Mouse (Mus musculus) liver, postnatal 0 days (tissue): Measurements from ENCODE around the gene Il21r. TPM values are rescaled to one million over a fixed set of nuclear protein-coding genes. Genes with fewer than 3 reads are reported as not detected.

Experiments
- ATAC-seq: fragments of 200-750 bp; cut with Nextera tagmentation; 2 replicates; pipeline ENCODE4 v1.8.0; 2017; ENCODE audit warnings: mild to moderate bottlenecking, moderate library complexity
- DNase-seq: peaks from one replicate; pipeline ENCODE4 v3.0.0-alpha.2; 2016
- H3K27ac ChIP-seq: fragments of 300-500 bp; sonication (generic); 2 replicates; pipeline ENCODE4 v1.5.1; 2014; ENCODE audit warnings: antibody characterized with exemption, moderate library complexity, mild to moderate bottlenecking, low read depth
- H3K27me3 ChIP-seq: fragments of 300-500 bp; sonication (generic); 2 replicates; pipeline ENCODE4 v1.6.1; 2014; ENCODE audit warnings: low read length, control low read depth, mixed read lengths; ENCODE audit not compliant: insufficient read depth
- H3K36me3 ChIP-seq: fragments of 300-500 bp; sonication (generic); replicated peaks from 2 replicates; pipeline ENCODE4 v1.6.1; 2014; ENCODE audit warnings: mild to moderate bottlenecking, control low read depth, low read length, moderate library complexity, mixed read lengths; ENCODE audit not compliant: insufficient read depth
- H3K4me1 ChIP-seq: fragments of 300-500 bp; sonication (generic); 2 replicates; pipeline ENCODE4 v1.6.1; 2014; ENCODE audit warnings: antibody characterized with exemption, mild to moderate bottlenecking, control low read depth; ENCODE audit not compliant: insufficient read depth
- H3K4me2 ChIP-seq: fragments of 300-500 bp; sonication (generic); 2 replicates; pipeline ENCODE4 v1.6.1; 2014; ENCODE audit warnings: low read depth, mild to moderate bottlenecking, low read length, moderate library complexity, mixed read lengths
- H3K4me3 ChIP-seq: fragments of 300-500 bp; sonication (generic); 2 replicates; pipeline ENCODE4 v1.5.1; 2014; ENCODE audit warnings: low read depth, low read length
- H3K9ac ChIP-seq: fragments of 300-500 bp; sonication (generic); replicated peaks from 2 replicates; pipeline ENCODE4 v1.6.1; 2014; ENCODE audit warnings: mild to moderate bottlenecking, moderate library complexity
- H3K9me3 ChIP-seq: fragments of 300-500 bp; sonication (generic); 2 replicates; pipeline ENCODE4 v1.6.1; 2016; ENCODE audit warnings: mild to moderate bottlenecking, control low read depth, low read length, mixed read lengths
- CTCF ChIP-seq: sonication (generic); IDR thresholded peaks from 2 replicates; pipeline ENCODE4 v1.5.1; 2016; ENCODE audit warnings: antibody characterized with exemption, low read depth
- EP300 ChIP-seq: IDR thresholded peaks from 2 replicates; pipeline ENCODE4 v1.6.1; 2016; ENCODE audit warnings: antibody characterized with exemption, low read depth, mild to moderate bottlenecking
- WGBS: fragments of 180-500 bp; shearing (Covaris S2); extraction: QIAGEN DNeasy Blood & Tissue Kit; methylation state at CpG from one replicate; pipeline ENCODE4 v1.1.7; 2014; ENCODE audit not compliant: insufficient replicate concordance; 5-methylcytosine and 5-hydroxymethylcytosine counted together
- polyA plus RNA-seq: library from polyadenylated mRNA; unstranded; fragments of >200 nt; fragmentation: Nextera tagmentation; extraction: Ambion mirVana; gene quantifications from 2 replicates; pipeline ENCODE4 v1.2.1, GENCODE M21; 2015

The Il21r gene
- polyA plus RNA-seq, 1 experiment from 2014 or later, result 0.70 TPM

- Histone ChIP-seq H3K27ac (no peak overlapping the region), H3K9me3 (peaks cover 4% of the 10 kb centered on the region), H3K4me3 (no peak overlapping the region), H3K9ac (no peak overlapping the region), H3K27me3 (no peaks in the 10 kb centered on the region), H3K4me1 (0 out of 2 replicates have a peak, but pooled peaks cover 5% of the 10 kb centered on the region), H3K4me2 (no peak overlapping the region), H3K36me3 (no peaks in the 10 kb centered on the region)
- DNase-seq (no peak), ATAC-seq (no peak)
- TF ChIP-seq CTCF, result no peak
- TF ChIP-seq EP300, result no peak
- WGBS, result 65% methylated on average over 4 of the region's 4 CpGs
Observed at GRCm38 (mm10) chr7:125625219-125625618, 22.0 kb downstream of the Il21r start.

- no peak overlapping the region for H3K9ac ChIP-seq
- H3K4me3 ChIP-seq, result no peak overlapping the region
- 43% methylated on average over 7 of the region's 7 CpGs for WGBS
- no peaks in the 10 kb centered on the region for H3K36me3 ChIP-seq
- no peak overlapping the region for H3K27ac ChIP-seq
- H3K4me2 ChIP-seq, result no peak overlapping the region
- no peaks in the 10 kb centered on the region for H3K27me3 ChIP-seq
- peaks cover 4% of the 10 kb centered on the region for H3K9me3 ChIP-seq
- TF ChIP-seq EP300 (no peak), CTCF (no peak)
- peaks cover 8% of the 10 kb centered on the region for H3K4me1 ChIP-seq
- DNase-seq, result peak; percentile 46
- ATAC-seq, result peak; percentile 54
Observed at GRCm38 (mm10) chr7:125625829-125626228, 22.6 kb downstream of the Il21r start.

GRCm38 (mm10) chr7:125630317-125630716, 27.1 kb downstream of the Il21r start:
- no peak overlapping the region for H3K4me3 ChIP-seq
- peak overlapping the region; percentile 64 for H3K27ac ChIP-seq
- TF ChIP-seq EP300 (0 out of 2 replicates have a peak, but pooled peaks have one; percentile 12), CTCF (no peak)
- DNase-seq (peak; percentile 65), ATAC-seq (peak; percentile 78)
- H3K4me1 ChIP-seq, result peaks cover 10% of the 10 kb centered on the region
- H3K27me3 ChIP-seq, result no peaks in the 10 kb centered on the region
- H3K36me3 ChIP-seq, result no peaks in the 10 kb centered on the region
- H3K4me2 ChIP-seq, result peak overlapping the region; percentile 40
- no peak overlapping the region for H3K9ac ChIP-seq
- peaks cover 4% of the 10 kb centered on the region for H3K9me3 ChIP-seq
- 26% methylated on average over 4 of the region's 4 CpGs for WGBS

DNA sequence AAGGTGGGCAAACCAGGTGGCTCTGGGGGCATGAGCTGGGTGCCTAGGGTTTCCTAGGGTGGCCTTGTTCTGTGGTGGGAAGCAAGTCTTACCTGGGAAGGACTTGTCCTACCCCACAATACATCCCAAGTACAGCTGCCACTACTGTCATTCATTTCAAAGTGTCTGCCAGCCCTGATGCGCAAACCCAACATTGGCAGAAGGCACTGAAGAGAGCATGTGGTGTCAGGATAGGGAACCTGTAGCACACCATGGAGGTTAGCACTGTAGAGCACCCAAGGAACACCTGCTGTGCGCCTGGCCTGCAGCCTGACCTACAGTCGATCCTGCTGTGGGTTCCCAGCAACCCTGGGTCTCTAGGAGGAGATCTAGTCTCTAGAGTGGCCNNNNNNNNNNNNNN, 27.8 kb downstream of the Il21r start:
- TF ChIP-seq EP300 (no peak), CTCF (no peak)
- Histone ChIP-seq H3K9ac (no peak overlapping the region), H3K27ac (peak overlapping the region; percentile 64; the same call in 1 of the 2 replicates), H3K36me3 (no peaks in the 10 kb centered on the region), H3K9me3 (peaks cover 4% of the 10 kb centered on the region), H3K4me2 (peak overlapping the region; percentile 40), H3K4me1 (peaks cover 10% of the 10 kb centered on the region), H3K4me3 (no peak overlapping the region), H3K27me3 (no peaks in the 10 kb centered on the region)
- ATAC-seq (no peak), DNase-seq (no peak)
- 53% methylated on average over 3 of the region's 3 CpGs for WGBS

- ATAC-seq, result no peak
- no peak overlapping the region for H3K4me3 ChIP-seq
- no peaks in the 10 kb centered on the region for H3K27me3 ChIP-seq
- TF ChIP-seq EP300, result no peak
- TF ChIP-seq CTCF, result no peak
- H3K27ac ChIP-seq, result no peak overlapping the region
- no peaks in the 10 kb centered on the region for H3K9me3 ChIP-seq
- H3K4me1 ChIP-seq, result peaks cover 3% of the 10 kb centered on the region
- H3K4me2 ChIP-seq, result no peak overlapping the region
- 77% methylated on average over 8 of the region's 8 CpGs for WGBS
- no peak overlapping the region for H3K9ac ChIP-seq
- peaks cover 26% of the 10 kb centered on the region for H3K36me3 ChIP-seq
- DNase-seq, result no peak
Observed at GRCm38 (mm10) chr7:125637220-125638140, 34.3 kb downstream of the Il21r start.

DNA sequence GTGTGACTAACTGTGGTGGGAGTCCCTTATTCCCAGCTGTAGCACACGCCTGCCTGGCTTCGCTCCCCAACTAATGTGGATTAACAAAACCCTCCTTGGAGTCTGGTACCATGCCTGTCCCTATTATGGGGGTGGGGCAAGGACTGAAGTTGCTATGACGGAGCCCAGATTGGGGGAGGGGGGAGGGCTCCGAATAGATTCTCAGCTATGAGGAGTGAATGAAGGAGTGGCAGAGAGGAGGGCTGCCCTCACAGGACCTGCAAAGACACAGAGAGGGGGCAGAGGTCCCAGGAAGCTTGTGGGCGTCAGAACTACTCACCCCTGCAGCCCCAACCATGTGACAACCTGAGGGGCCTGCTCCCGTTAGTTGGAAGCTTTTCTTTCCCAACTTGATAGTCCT, 35.1 kb downstream of the Il21r start:
- Histone ChIP-seq H3K4me1 (peaks cover 3% of the 10 kb centered on the region), H3K4me3 (no peak overlapping the region), H3K9me3 (no peaks in the 10 kb centered on the region), H3K27me3 (no peaks in the 10 kb centered on the region), H3K4me2 (peak overlapping the region; percentile 29; the same call in 1 of the 2 replicates), H3K27ac (no peak overlapping the region), H3K9ac (no peak overlapping the region), H3K36me3 (peaks cover 35% of the 10 kb centered on the region)
- WGBS, result 53% methylated on average over 6 of the region's 6 CpGs
- TF ChIP-seq CTCF (no peak), EP300 (no peak)
- DNase-seq (no peak), ATAC-seq (no peak)
